Mouse (Mus musculus) heart, adult 2 months (tissue): ENCODE data around the gene Psma7.

Experiments
- CTCF ChIP-seq: fragments of 200-600 bp; IDR thresholded peaks from 2 replicates; pipeline ENCODE4 v1.8.1; 2022; ENCODE audit warnings: antibody characterized with exemption, mild to moderate bottlenecking, moderate library complexity
- EP300 ChIP-seq: fragments of 200-500 bp; IDR thresholded peaks from 2 replicates; pipeline ENCODE4 v1.6.1; 2011; ENCODE audit warnings: low read depth, low read length, control low read depth; ENCODE audit not compliant: insufficient read depth
- POLR2A ChIP-seq: fragments of 200-500 bp; IDR thresholded peaks from 2 replicates; pipeline ENCODE4 v1.6.1; 2011; ENCODE audit warnings: mild to moderate bottlenecking, low read depth, low read length, control low read depth; ENCODE audit not compliant: insufficient read depth

- TF ChIP-seq CTCF = no peak
- no peak for TF ChIP-seq EP300
- no peak for TF ChIP-seq POLR2A
Measured at GRCm38 (mm10) chr2:180069770-180070480, 27.7 kb upstream of the Psma7 start.
